8 mouse cellular contexts compared by ENCODE assay signal in genomic region chr11:3774463-3775262, GRCm38 (mm10).
DNase-seq lines count a peak whose midpoint lies in the region; ATAC-seq and TF ChIP-seq lines count a peak whose summit lies in the region.

No protein-coding gene starts in this region.

- no peaks in the 10 kb centered on the region for H3K9me3 ChIP-seq in E14TG2a.4 (ENCODE audit: low read length)
- no peaks in the 10 kb centered on the region for H3K9me3 ChIP-seq in neural tube, embryonic 12.5 days

- peak overlapping the region; percentile 77 for H3K4me3 ChIP-seq in E14TG2a.4 (replicated peaks; ENCODE audit: low read length)
- peak overlapping the region; percentile 46 for H3K4me3 ChIP-seq in neural tube, embryonic 12.5 days

- DNase-seq in gastrocnemius, postnatal 10 days: peak; percentile 56
- DNase-seq in gastrocnemius, postnatal 25 days: no peak
- peak; percentile 78 to 80 for DNase-seq in cerebellum, postnatal 25 days
- peak; percentile 24 to 36 for DNase-seq in heart, postnatal 14 days
- DNase-seq in liver: peak; percentile 29
- no peak for DNase-seq in T-cell, adult 2 months (ENCODE audit: low spot score)

- peak overlapping the region; percentile 73 for H3K9ac ChIP-seq in neural tube, embryonic 12.5 days

- H3K36me3 ChIP-seq in E14TG2a.4 (ENCODE audit: insufficient read depth, low read length): no peaks in the 10 kb centered on the region
- H3K36me3 ChIP-seq in neural tube, embryonic 12.5 days: no peaks in the 10 kb centered on the region

- H3K4me1 ChIP-seq in E14TG2a.4 (replicated peaks; ENCODE audit: low read depth, low read length): peaks cover 11% of the 10 kb centered on the region
- peaks cover 12% of the 10 kb centered on the region; the same call in 1 of the 2 replicates for H3K4me1 ChIP-seq in neural tube, embryonic 12.5 days

- ATAC-seq in neural tube, embryonic 12.5 days (ENCODE audit: low FRiP score, low read depth): peak; percentile 77

- intact Hi-C loops in heart, postnatal 14 days (cut with DNase I): no loop called here

- H3K27me3 ChIP-seq in E14TG2a.4 (ENCODE audit: insufficient read depth, low read length): peaks cover 47% of the 10 kb centered on the region
- peaks cover 39% of the 10 kb centered on the region for H3K27me3 ChIP-seq in neural tube, embryonic 12.5 days (replicated peaks)

- TF ChIP-seq CTCF in E14TG2a.4 (conservative IDR thresholded peaks at IDR 0.05; ENCODE audit: low read length): no peak

- peak overlapping the region; percentile 80 for H3K4me2 ChIP-seq in neural tube, embryonic 12.5 days (replicated peaks)

- no peak overlapping the region for H3K27ac ChIP-seq in neural tube, embryonic 12.5 days

- WGBS in neural tube, embryonic 12.5 days: 1% methylated on average over 55 of the region's 56 CpGs

Comparison
In these comparisons a context has a peak if more than half of its experiments do, and no peak if none do; other contexts are left out.
1. DNase-seq: peak in gastrocnemius, postnatal 10 days (single experiment), cerebellum, postnatal 25 days (2 of 2), heart, postnatal 14 days (2 of 2) and liver (single experiment); none in gastrocnemius, postnatal 25 days (single experiment) and T-cell, adult 2 months (single experiment).